Mouse (Mus musculus) megakaryocyte, embryonic 14.5 days (primary cell): ENCODE data around the gene Nup160. TPM values are rescaled to one million over a fixed set of nuclear protein-coding genes. Genes with fewer than 3 reads are reported as not detected.
A peak's percentile ranks its signal among the peaks of the same experiment; 100 is the strongest.

ENCODE experiments used
- H3K27me3 ChIP-seq: replicated peaks from 2 replicates; pipeline ENCODE3; 2012; ENCODE audit warnings: inconsistent platforms
- H3K36me3 ChIP-seq: replicated peaks from 2 replicates; pipeline ENCODE3; 2012; ENCODE audit warnings: low read length, inconsistent platforms, mixed read lengths
- H3K4me1 ChIP-seq: 2 replicates; pipeline ENCODE4 v1.6.1; 2012; ENCODE audit warnings: inconsistent platforms
- H3K4me3 ChIP-seq: replicated peaks from 2 replicates; pipeline ENCODE3; 2012; ENCODE audit warnings: moderate library complexity, mild to moderate bottlenecking, inconsistent platforms
- H3K9me3 ChIP-seq: 2 replicates; pipeline ENCODE4 v1.6.1; 2012; ENCODE audit warnings: inconsistent platforms
- FLI1 ChIP-seq: IDR thresholded peaks from 2 replicates; pipeline ENCODE4 v1.6.1; 2012; ENCODE audit warnings: low read length, inconsistent platforms, mixed read lengths
- GATA1 ChIP-seq: IDR thresholded peaks from 3 replicates; pipeline ENCODE4 v1.6.1; 2012; ENCODE audit warnings: mixed read lengths, low read length, inconsistent platforms, borderline replicate concordance
- polyA plus RNA-seq: library from polyadenylated mRNA; stranded (reverse); fragments of >175 nt; gene quantifications from 2 replicates; pipeline ENCODE4 v1.2.3, GENCODE M21; 2012; ENCODE audit warnings: low replicate concordance; ENCODE audit not compliant: insufficient read depth

Gene Nup160
- polyA plus RNA-seq, 1 experiment, result 0.37 TPM

- no peak for TF ChIP-seq FLI1
- no peak for TF ChIP-seq GATA1
- Histone ChIP-seq H3K4me1 (peaks cover 79% of the 10 kb centered on the region), H3K27me3 (no peaks in the 10 kb centered on the region), H3K36me3 (no peaks in the 10 kb centered on the region), H3K4me3 (peak overlapping the region; percentile 81), H3K9me3 (no peaks in the 10 kb centered on the region)
Observed at GRCm38 (mm10) chr2:90660947-90661346, 16.1 kb upstream of the Nup160 start.

- H3K4me3 ChIP-seq, result peak overlapping the region; percentile 81
Observed at GRCm38 (mm10) chr2:90661426-90661825, 15.6 kb upstream of the Nup160 start.

GRCm38 (mm10) chr2:90666591-90667387 lies 10.2 kb upstream of the Nup160 start:
- Histone ChIP-seq H3K36me3 (peaks cover 6% of the 10 kb centered on the region), H3K4me1 (peaks cover 47% of the 10 kb centered on the region), H3K27me3 (no peaks in the 10 kb centered on the region), H3K4me3 (peak overlapping the region; percentile 88), H3K9me3 (peaks cover 14% of the 10 kb centered on the region; the same call in 1 of the 2 replicates)
- TF ChIP-seq FLI1 (no peak), GATA1 (no peak)

More at GRCm38 (mm10) chr2:90661426-90661825, 15.6 kb upstream of the Nup160 start:
- TF ChIP-seq FLI1 (no peak), GATA1 (no peak)
- Histone ChIP-seq H3K27me3 (no peaks in the 10 kb centered on the region), H3K36me3 (no peaks in the 10 kb centered on the region), H3K4me1 (peaks cover 75% of the 10 kb centered on the region), H3K9me3 (no peaks in the 10 kb centered on the region)

- peaks cover 41% of the 10 kb centered on the region for H3K4me1 ChIP-seq
- peaks cover 6% of the 10 kb centered on the region for H3K36me3 ChIP-seq
- peaks cover 14% of the 10 kb centered on the region; the same call in 1 of the 2 replicates for H3K9me3 ChIP-seq
- no peak for TF ChIP-seq GATA1
- no peak for TF ChIP-seq FLI1
- H3K27me3 ChIP-seq, result no peaks in the 10 kb centered on the region
- H3K4me3 ChIP-seq, result peak overlapping the region; percentile 88
Observed at GRCm38 (mm10) chr2:90667388-90668265, 9.4 kb upstream of the Nup160 start.

GRCm38 (mm10) chr2:90670343-90670742 lies 6.7 kb upstream of the Nup160 start:
- Histone ChIP-seq H3K9me3 (peaks cover 14% of the 10 kb centered on the region; the same call in 1 of the 2 replicates), H3K4me1 (peaks cover 35% of the 10 kb centered on the region), H3K36me3 (peaks cover 6% of the 10 kb centered on the region), H3K4me3 (no peak overlapping the region), H3K27me3 (no peaks in the 10 kb centered on the region)
- no peak for TF ChIP-seq FLI1
- TF ChIP-seq GATA1, result no peak

DNA sequence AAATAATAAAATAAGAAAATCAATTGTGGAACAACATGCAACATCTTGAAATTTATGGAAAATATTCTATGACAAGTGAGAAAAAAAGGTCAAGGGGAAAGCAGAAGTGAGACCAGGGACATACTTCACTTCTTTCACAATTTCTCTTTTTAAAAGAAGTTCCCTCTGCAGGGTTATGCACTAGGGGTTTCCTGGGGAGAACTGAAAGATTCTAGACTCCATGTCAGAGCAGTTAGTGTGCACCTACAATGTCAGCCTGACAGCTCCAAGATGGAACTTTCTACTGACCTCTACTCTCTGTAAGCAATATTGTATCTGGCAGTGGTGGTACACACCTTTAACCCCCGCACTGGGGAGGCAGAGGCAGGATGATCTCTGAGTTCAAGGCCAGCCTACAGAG lies 3.7 kb upstream of the Nup160 start:
- TF ChIP-seq FLI1 (no peak), GATA1 (no peak)
- Histone ChIP-seq H3K4me3 (no peak overlapping the region), H3K4me1 (peaks cover 45% of the 10 kb centered on the region), H3K36me3 (peaks cover 11% of the 10 kb centered on the region), H3K9me3 (peaks cover 14% of the 10 kb centered on the region; the same call in 1 of the 2 replicates), H3K27me3 (no peaks in the 10 kb centered on the region)

DNA sequence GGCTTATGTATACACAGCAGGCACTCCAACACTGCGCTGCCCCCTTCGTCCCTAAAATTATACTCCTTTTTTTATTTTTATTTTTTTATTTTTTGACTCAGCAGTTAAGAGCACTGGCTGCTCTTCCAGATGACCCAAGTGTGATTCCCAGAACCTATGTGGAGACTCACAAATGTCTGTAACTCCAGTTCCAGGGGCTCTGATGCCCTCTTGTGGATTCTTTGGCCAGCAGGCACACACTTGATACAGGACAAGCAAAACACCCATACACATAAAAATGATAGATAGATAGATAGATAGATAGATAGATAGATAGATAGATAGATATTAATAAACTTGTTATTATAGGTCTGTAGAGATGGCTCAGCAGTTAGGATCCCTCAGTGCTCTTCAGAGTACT lies 2.5 kb upstream of the Nup160 start:
- Histone ChIP-seq H3K27me3 (no peaks in the 10 kb centered on the region), H3K4me3 (no peak overlapping the region), H3K9me3 (peaks cover 9% of the 10 kb centered on the region; the same call in 1 of the 2 replicates), H3K36me3 (peaks cover 11% of the 10 kb centered on the region), H3K4me1 (peaks cover 50% of the 10 kb centered on the region)
- TF ChIP-seq GATA1, result no peak
- no peak for TF ChIP-seq FLI1

- no peaks in the 10 kb centered on the region for H3K27me3 ChIP-seq
- H3K9me3 ChIP-seq, result no peaks in the 10 kb centered on the region
- peaks cover 56% of the 10 kb centered on the region for H3K4me1 ChIP-seq
- H3K36me3 ChIP-seq, result peaks cover 8% of the 10 kb centered on the region
- TF ChIP-seq FLI1, result no peak
- TF ChIP-seq GATA1, result no peak
- no peak overlapping the region for H3K4me3 ChIP-seq
Observed at GRCm38 (mm10) chr2:90675488-90675887, 1.5 kb upstream of the Nup160 start.

GRCm38 (mm10) chr2:90678256-90679060 lies 1.4 kb downstream of the Nup160 start:
- peak overlapping the region; percentile 91 for H3K4me3 ChIP-seq
- TF ChIP-seq GATA1 (no peak), FLI1 (no peak)
- H3K27me3 ChIP-seq, result no peaks in the 10 kb centered on the region
- H3K4me1 ChIP-seq, result peaks cover 63% of the 10 kb centered on the region
- no peaks in the 10 kb centered on the region for H3K9me3 ChIP-seq
- peaks cover 28% of the 10 kb centered on the region for H3K36me3 ChIP-seq
